Mouse (Mus musculus): Measurements from ENCODE around the gene Mga.

- TF ChIP-seq USF1 (IDR thresholded peaks at IDR 0.05; ENCODE audit: low read depth): no peak
- no peak for TF ChIP-seq CTCF (IDR thresholded peaks at IDR 0.05; ENCODE audit: control insufficient read depth, insufficient read depth, insufficient read length)
- no peak for TF ChIP-seq MYOD1 (IDR thresholded peaks at IDR 0.05; ENCODE audit: control insufficient read depth, insufficient read length, low read depth)
- no peak for TF ChIP-seq FOSL1 (IDR thresholded peaks at IDR 0.05; ENCODE audit: insufficient read depth, low read length, poor library complexity, severe bottlenecking)
- no peak for TF ChIP-seq MAX (IDR thresholded peaks at IDR 0.05)
- TF ChIP-seq CEBPB (IDR thresholded peaks at IDR 0.05; ENCODE audit: low read depth): no peak
Measured at GRCm38 (mm10) chr2:119993515-119993914, 96.5 kb downstream of the Mga start.
